Mouse (Mus musculus) forebrain, embryonic 10.5 days (tissue): ENCODE results near the gene Map1a. TPM values are rescaled to one million over a fixed set of nuclear protein-coding genes. Genes with fewer than 3 reads are reported as not detected.
A peak's percentile ranks its signal among the peaks of the same experiment; 100 is the strongest.

Source experiments
- DNase-seq: peaks from one replicate; pipeline ENCODE4 v3.0.0-alpha.2; 2017; ENCODE audit warnings: low spot score; ENCODE audit errors: extremely low spot score
- H3K27ac ChIP-seq: fragments of 300-500 bp; sonication (generic); 2 replicates; pipeline ENCODE4 v1.5.1; 2016; ENCODE audit warnings: mild to moderate bottlenecking
- H3K27me3 ChIP-seq: fragments of 300-500 bp; sonication (generic); 2 replicates; pipeline ENCODE4 v1.6.1; 2016; ENCODE audit warnings: mild to moderate bottlenecking; ENCODE audit not compliant: poor library complexity, severe bottlenecking
- H3K36me3 ChIP-seq: fragments of 300-500 bp; sonication (generic); replicated peaks from 2 replicates; pipeline ENCODE4 v1.6.1; 2016; ENCODE audit warnings: mild to moderate bottlenecking, moderate library complexity
- H3K4me1 ChIP-seq: fragments of 300-500 bp; sonication (generic); 2 replicates; pipeline ENCODE4 v1.6.1; 2016
- H3K4me3 ChIP-seq: fragments of 300-500 bp; sonication (generic); 2 replicates; pipeline ENCODE4 v1.5.1; 2016; ENCODE audit warnings: mild to moderate bottlenecking, moderate library complexity
- H3K9me3 ChIP-seq: fragments of 300-500 bp; sonication (generic); 2 replicates; pipeline ENCODE4 v1.6.1; 2016; ENCODE audit warnings: mild to moderate bottlenecking, moderate library complexity
- WGBS: fragments of 180-500 bp; shearing (Covaris S2); methylation state at CpG from one replicate; pipeline ENCODE4 v1.1.7; 2016; 5-methylcytosine and 5-hydroxymethylcytosine counted together
- polyA plus RNA-seq: library from polyadenylated mRNA; unstranded; fragments of >200 nt; fragmentation: Nextera tagmentation; extraction: Ambion mirVana; gene quantifications from 2 replicates; pipeline ENCODE4 v1.2.1, GENCODE M21; 2016

Map1a gene
- 6.5 and 6.6 TPM in 2 replicates for polyA plus RNA-seq

DNA sequence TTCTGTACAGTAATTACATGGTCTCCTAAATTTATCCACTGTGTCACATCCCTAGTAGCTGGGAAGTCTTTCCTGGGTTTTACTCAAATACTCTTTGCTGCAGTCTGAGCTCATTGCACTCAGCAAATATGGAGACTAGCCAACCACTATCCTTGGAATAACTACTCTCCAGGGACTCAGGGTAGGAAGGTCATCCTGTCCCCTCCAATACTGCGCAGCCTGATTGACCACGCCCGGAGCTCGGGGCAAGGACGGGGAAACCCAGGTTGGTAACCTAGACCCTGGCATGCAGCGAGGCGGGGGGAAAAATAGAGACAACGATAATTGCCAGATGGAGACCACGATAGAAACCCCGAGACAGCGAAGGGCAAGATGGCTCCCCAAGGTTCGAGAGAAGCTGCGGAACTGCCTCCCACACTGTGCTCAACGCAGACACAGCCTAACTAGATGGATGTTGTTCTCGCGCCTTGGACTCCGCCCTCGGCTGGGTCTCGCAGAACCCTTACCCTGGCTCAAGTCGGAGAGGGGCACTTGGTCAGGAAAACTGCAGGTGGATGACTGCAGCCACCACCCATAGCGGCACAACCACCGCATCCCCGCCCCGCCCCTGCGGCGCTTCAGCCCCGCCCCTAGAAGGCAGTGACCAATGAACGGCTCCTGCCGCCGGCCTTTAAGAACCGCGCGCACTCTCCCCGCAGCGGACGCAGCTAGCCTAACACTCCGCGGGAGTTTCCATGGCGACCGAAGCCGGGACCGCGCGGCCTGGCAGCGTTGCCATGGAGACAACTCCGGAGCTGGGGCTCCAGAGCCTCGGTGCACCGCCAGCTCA is at the start of gene Map1a:
TSS of gene Map1a (plus strand) at position 700 of the 829 bp plus-strand sequence.
- WGBS = under 1% methylated on average over 48 of the region's 48 CpGs
- H3K4me3 ChIP-seq = peak within 1 kb of the TSS; percentile 66

GRCm38 (mm10) chr2:121244099-121244498 is 45.3 kb upstream of the Map1a start:
- Histone ChIP-seq H3K27ac (no peak overlapping the region), H3K36me3 (peaks cover 98% of the 10 kb centered on the region), H3K4me3 (no peak overlapping the region), H3K27me3 (no peaks in the 10 kb centered on the region), H3K4me1 (no peaks in the 10 kb centered on the region), H3K9me3 (no peaks in the 10 kb centered on the region)
- DNase-seq = no peak
- WGBS = 95% methylated on average over 5 of the region's 5 CpGs

More for the DNA sequence above, at the start of gene Map1a:
- DNase-seq = peak; percentile 98
- Histone ChIP-seq H3K9me3 (no peaks in the 10 kb centered on the region), H3K36me3 (no peaks in the 10 kb centered on the region), H3K27me3 (peaks cover 61% of the 10 kb centered on the region), H3K27ac (peak within 1 kb of the TSS; percentile 82), H3K4me1 (peaks cover 32% of the 10 kb centered on the region)

GRCm38 (mm10) chr2:121249758-121250157 is 39.6 kb upstream of the Map1a start:
- Histone ChIP-seq H3K27ac (no peak overlapping the region), H3K4me1 (no peaks in the 10 kb centered on the region), H3K36me3 (peaks cover 100% of the 10 kb centered on the region), H3K27me3 (no peaks in the 10 kb centered on the region), H3K9me3 (no peaks in the 10 kb centered on the region), H3K4me3 (no peak overlapping the region)
- DNase-seq = no peak
- whole genome bisulfite sequencing = 92% methylated on average over 2 of the region's 2 CpGs

DNA sequence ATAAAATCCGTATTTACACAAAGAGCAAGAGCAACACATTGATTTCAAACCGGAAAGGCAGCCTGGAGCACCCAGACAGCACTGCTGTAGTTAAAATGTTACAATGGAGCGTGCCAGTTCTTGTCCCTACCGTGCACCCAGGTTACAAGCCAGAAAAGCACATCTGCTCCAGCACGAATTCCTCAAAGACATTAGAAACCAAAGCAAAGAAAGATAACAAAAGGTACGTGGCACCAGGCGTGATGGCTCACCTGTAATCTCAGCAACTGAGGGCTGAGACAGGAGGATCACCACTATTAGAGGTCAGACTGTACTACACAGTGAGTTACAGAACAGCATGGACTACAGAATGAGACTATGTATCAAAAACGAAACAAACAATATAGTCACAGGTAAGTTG is 21.0 kb upstream of the Map1a start:
- H3K36me3 ChIP-seq = peaks cover 66% of the 10 kb centered on the region

GRCm38 (mm10) chr2:121270521-121271235 is 18.7 kb upstream of the Map1a start:
- H3K4me1 ChIP-seq = peaks cover 37% of the 10 kb centered on the region
- no peak for DNase-seq
- no peaks in the 10 kb centered on the region for H3K9me3 ChIP-seq
- H3K27ac ChIP-seq = peak overlapping the region; percentile 99
- H3K4me3 ChIP-seq = peak overlapping the region; percentile 98
- peaks cover 47% of the 10 kb centered on the region for H3K36me3 ChIP-seq
- under 1% methylated on average over 35 of the region's 35 CpGs for WGBS
- H3K27me3 ChIP-seq = no peaks in the 10 kb centered on the region

More for the DNA sequence above, 21.0 kb upstream of the Map1a start:
- Histone ChIP-seq H3K27me3 (no peaks in the 10 kb centered on the region), H3K27ac (no peak overlapping the region), H3K4me1 (peaks cover 37% of the 10 kb centered on the region), H3K4me3 (no peak overlapping the region), H3K9me3 (peaks cover 4% of the 10 kb centered on the region; the same call in 1 of the 2 replicates)
- DNase-seq = no peak
- 89% methylated on average over 8 of the region's 8 CpGs for WGBS

DNA sequence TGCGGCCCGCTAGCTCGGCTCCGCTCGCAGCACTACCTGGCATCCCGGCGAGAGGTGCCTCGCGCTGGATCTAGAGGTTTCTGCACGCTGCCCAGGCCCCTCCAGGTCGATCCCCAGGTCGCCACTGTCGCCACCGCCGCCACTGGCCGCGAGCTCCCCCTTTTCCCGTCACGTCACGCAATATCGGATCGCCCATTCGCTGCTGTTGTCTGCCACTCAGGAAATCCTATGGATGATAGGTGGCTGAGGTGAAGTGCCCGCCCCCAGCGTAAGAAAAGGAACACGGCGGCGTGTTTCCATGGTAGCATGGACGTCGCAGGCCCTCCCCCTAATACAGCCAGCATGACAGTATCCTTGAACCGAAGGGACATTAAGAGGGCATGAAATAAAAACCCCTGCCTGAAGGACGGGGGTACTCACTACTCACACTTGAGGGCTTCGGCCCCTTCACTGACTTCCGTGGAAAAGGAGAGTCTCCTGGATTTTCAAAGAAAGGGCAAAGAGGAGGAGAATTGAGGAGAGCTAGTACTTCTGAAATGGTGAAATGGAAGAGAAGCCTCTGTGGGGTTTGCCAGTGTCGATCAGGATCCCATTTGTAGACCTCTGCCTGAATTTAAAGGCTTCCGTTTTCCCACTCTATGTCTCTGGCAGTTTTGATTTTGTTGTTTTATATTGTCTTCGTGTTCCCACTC is 18.0 kb upstream of the Map1a start, which contains the start of gene Trp53bp1:
TSS of gene Trp53bp1 (minus strand) at position 172 of the 692 bp plus-strand sequence.
- H3K4me1 ChIP-seq = peaks cover 37% of the 10 kb centered on the region
- H3K27me3 ChIP-seq = no peaks in the 10 kb centered on the region
- H3K27ac ChIP-seq = peak within 1 kb of the TSS; percentile 99
- peak; percentile 92 for DNase-seq
- WGBS = under 1% methylated on average over 37 of the region's 37 CpGs
- H3K4me3 ChIP-seq = peak within 1 kb of the TSS; percentile 98
- H3K36me3 ChIP-seq = peaks cover 40% of the 10 kb centered on the region
- no peaks in the 10 kb centered on the region for H3K9me3 ChIP-seq

DNA sequence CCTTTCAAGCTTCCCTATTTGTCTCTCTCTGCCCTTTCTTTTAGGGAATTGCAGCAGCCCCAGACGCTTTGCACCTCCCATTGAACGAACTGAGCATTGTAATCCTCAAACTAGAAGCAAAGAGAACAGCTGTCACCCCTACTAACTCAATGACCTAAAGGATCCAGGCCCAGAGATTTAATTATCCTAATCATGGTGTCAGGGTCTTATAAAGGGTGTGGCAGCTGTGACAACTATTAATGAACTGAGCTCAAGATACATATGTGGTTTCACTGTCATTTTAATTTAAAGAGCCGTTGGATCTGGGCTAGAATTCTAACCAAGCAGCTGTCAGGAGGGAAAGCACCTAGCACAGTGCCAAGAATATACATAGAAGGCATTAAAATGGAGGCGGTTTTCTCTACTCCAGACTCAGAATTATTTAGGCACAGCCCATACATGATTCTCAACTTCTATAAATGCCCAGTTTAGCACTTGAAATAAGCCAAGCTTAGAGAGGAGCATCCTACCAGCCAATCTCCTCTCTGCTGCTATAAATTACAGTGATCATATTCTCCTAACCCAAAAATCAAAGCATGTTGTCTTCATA is 17.4 kb upstream of the Map1a start:
- peaks cover 37% of the 10 kb centered on the region for H3K4me1 ChIP-seq
- 32% methylated on average over 4 of the region's 4 CpGs for WGBS
- no peak for DNase-seq
- no peaks in the 10 kb centered on the region for H3K9me3 ChIP-seq
- peak overlapping the region; percentile 99 for H3K27ac ChIP-seq
- H3K27me3 ChIP-seq = no peaks in the 10 kb centered on the region
- peaks cover 34% of the 10 kb centered on the region for H3K36me3 ChIP-seq
- H3K4me3 ChIP-seq = peak overlapping the region; percentile 98

GRCm38 (mm10) chr2:121287850-121288249 is 1.6 kb upstream of the Map1a start:
- H3K9me3 ChIP-seq = no peaks in the 10 kb centered on the region
- DNase-seq = no peak
- H3K4me1 ChIP-seq = peaks cover 25% of the 10 kb centered on the region
- peaks cover 49% of the 10 kb centered on the region for H3K27me3 ChIP-seq
- no peak overlapping the region for H3K4me3 ChIP-seq
- H3K36me3 ChIP-seq = no peaks in the 10 kb centered on the region
- H3K27ac ChIP-seq = no peak overlapping the region
- WGBS = 79% methylated on average over 2 of the region's 2 CpGs

DNA sequence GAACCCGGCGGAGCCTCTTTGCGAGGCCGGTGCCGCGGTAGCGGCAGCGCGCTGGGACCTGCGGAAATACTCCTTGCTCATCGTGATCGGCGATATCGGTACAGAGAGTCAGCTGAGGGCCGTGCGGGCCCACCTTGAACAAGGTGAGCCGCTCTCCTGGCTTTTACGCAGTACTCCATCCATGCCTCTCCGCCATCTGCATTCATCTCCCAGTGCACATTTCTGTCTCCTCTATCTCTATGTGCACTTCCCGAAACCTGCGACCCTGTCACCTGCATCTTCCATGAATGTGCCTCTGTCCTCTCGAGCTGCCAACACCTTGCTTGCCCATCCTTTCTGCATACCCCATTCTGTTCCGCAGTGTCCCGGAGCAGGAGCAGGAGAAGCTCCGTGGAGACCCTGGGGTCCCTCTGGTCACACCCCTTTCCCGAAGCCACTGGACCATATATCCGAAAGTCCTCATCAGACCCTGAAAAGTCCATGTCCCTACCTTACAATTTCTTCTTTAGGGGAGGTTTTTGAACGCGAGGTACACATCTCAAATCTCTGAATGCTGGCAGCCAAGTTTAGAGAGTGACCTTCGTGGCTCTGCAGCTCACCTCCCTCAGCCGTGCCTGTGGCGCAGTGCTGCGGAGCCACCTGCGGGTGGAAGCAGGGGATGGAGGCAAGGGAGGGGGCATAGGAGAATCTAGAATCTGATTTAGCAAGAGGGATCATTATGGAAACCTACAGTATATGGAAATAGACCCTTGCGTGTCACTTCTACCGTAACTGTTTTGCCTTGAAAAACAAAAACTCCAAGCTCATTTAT is 535 bp downstream of the Map1a start:
- Histone ChIP-seq H3K9me3 (no peaks in the 10 kb centered on the region), H3K4me3 (peak overlapping the region; percentile 66), H3K4me1 (peaks cover 40% of the 10 kb centered on the region), H3K27me3 (peaks cover 70% of the 10 kb centered on the region), H3K36me3 (no peaks in the 10 kb centered on the region), H3K27ac (peak overlapping the region; percentile 82)
- no peak for DNase-seq
- 4% methylated on average over 36 of the region's 36 CpGs for WGBS

- DNase-seq = no peak
- Histone ChIP-seq H3K27ac (no peak overlapping the region), H3K9me3 (no peaks in the 10 kb centered on the region), H3K4me3 (no peak overlapping the region), H3K27me3 (peaks cover 94% of the 10 kb centered on the region), H3K4me1 (peaks cover 65% of the 10 kb centered on the region), H3K36me3 (no peaks in the 10 kb centered on the region)
- WGBS = 68% methylated on average over 5 of the region's 5 CpGs
These were observed 3.1 kb downstream of the Map1a start for GRCm38 (mm10) chr2:121292316-121293013.

GRCm38 (mm10) chr2:121294182-121294581 is 4.8 kb downstream of the Map1a start:
- Histone ChIP-seq H3K9me3 (no peaks in the 10 kb centered on the region), H3K4me1 (peaks cover 70% of the 10 kb centered on the region), H3K27ac (peak overlapping the region; percentile 68), H3K4me3 (peak overlapping the region; percentile 51), H3K27me3 (peaks cover 95% of the 10 kb centered on the region), H3K36me3 (peaks cover 8% of the 10 kb centered on the region)
- 35% methylated on average over 4 of the region's 4 CpGs for WGBS
- DNase-seq = no peak
